Mouse (Mus musculus) midbrain, embryonic 16.5 days (tissue): Measurements from ENCODE around the gene Mkrn2os. TPM values are rescaled to one million over a fixed set of nuclear protein-coding genes. Genes with fewer than 3 reads are reported as not detected.
A peak's percentile ranks its signal among the peaks of the same experiment; 100 is the strongest.

Experiments
- ATAC-seq: fragments of 200-750 bp; cut with Nextera tagmentation; 2 replicates; pipeline ENCODE4 v1.8.0; 2017; ENCODE audit warnings: moderate TSS enrichment
- H3K27ac ChIP-seq: fragments of 300-500 bp; sonication (generic); 2 replicates; pipeline ENCODE4 v1.5.1; 2014; ENCODE audit warnings: mild to moderate bottlenecking, low read length, mixed read lengths
- H3K27me3 ChIP-seq: fragments of 300-500 bp; sonication (generic); 2 replicates; pipeline ENCODE4 v1.6.1; 2014; ENCODE audit warnings: low read depth, low read length, mixed read lengths; ENCODE audit not compliant: control insufficient read depth, insufficient read depth
- H3K36me3 ChIP-seq: fragments of 300-500 bp; sonication (generic); 2 replicates; pipeline ENCODE4 v1.6.1; 2014; ENCODE audit warnings: mild to moderate bottlenecking, low read length, moderate library complexity, mixed read lengths; ENCODE audit not compliant: control insufficient read depth, insufficient read depth
- H3K4me1 ChIP-seq: fragments of 300-500 bp; sonication (generic); 2 replicates; pipeline ENCODE4 v1.6.1; 2014; ENCODE audit warnings: mild to moderate bottlenecking, low read length, mixed read lengths; ENCODE audit not compliant: control insufficient read depth, insufficient read depth
- H3K4me2 ChIP-seq: fragments of 300-500 bp; sonication (generic); 2 replicates; pipeline ENCODE4 v1.6.1; 2014; ENCODE audit warnings: mild to moderate bottlenecking, low read length, mixed read lengths
- H3K4me3 ChIP-seq: fragments of 300-500 bp; sonication (generic); 2 replicates; pipeline ENCODE4 v1.5.1; 2014; ENCODE audit warnings: low read depth, mild to moderate bottlenecking, low read length, moderate library complexity, mixed read lengths
- H3K9ac ChIP-seq: fragments of 300-500 bp; sonication (generic); 2 replicates; pipeline ENCODE4 v1.6.1; 2014; ENCODE audit warnings: low read depth, low read length, mixed read lengths
- H3K9me3 ChIP-seq: fragments of 300-500 bp; sonication (generic); replicated peaks from 2 replicates; pipeline ENCODE4 v1.6.1; 2014; ENCODE audit warnings: mild to moderate bottlenecking, low read length, mixed read lengths; ENCODE audit not compliant: control insufficient read depth, poor library complexity, severe bottlenecking
- WGBS: fragments of 180-500 bp; shearing (Covaris S2); extraction: QIAGEN DNeasy Blood & Tissue Kit; methylation state at CpG from one replicate; pipeline ENCODE4 v1.1.7; 2014; 5-methylcytosine and 5-hydroxymethylcytosine counted together
- polyA plus RNA-seq: library from polyadenylated mRNA; unstranded; fragments of >200 nt; fragmentation: Nextera tagmentation; extraction: Ambion mirVana; gene quantifications from 2 replicates; pipeline ENCODE4 v1.2.1, GENCODE M21; 2015

The Mkrn2os gene
- polyA plus RNA-seq, 1 experiment from 2014 or later, result 0.46 TPM

GRCm38 (mm10) chr6:115610301-115610700 lies 17.9 kb upstream of the Mkrn2os start:
- H3K27me3 ChIP-seq, result no peaks in the 10 kb centered on the region
- 0 out of 2 replicates have a peak, but pooled peaks cover 6% of the 10 kb centered on the region for H3K36me3 ChIP-seq
- no peaks in the 10 kb centered on the region for H3K9me3 ChIP-seq
- no peaks in the 10 kb centered on the region for H3K4me1 ChIP-seq
- no peak overlapping the region for H3K4me3 ChIP-seq
- no peak overlapping the region for H3K27ac ChIP-seq
- ATAC-seq, result no peak
- 92% methylated on average over 5 of the region's 5 CpGs for WGBS
- no peak overlapping the region for H3K4me2 ChIP-seq
- no peak overlapping the region for H3K9ac ChIP-seq

GRCm38 (mm10) chr6:115609121-115609520 lies 16.7 kb upstream of the Mkrn2os start:
- no peak overlapping the region for H3K27ac ChIP-seq
- WGBS, result 66% methylated on average over 3 of the region's 3 CpGs
- no peaks in the 10 kb centered on the region for H3K4me1 ChIP-seq
- H3K27me3 ChIP-seq, result no peaks in the 10 kb centered on the region
- no peaks in the 10 kb centered on the region for H3K9me3 ChIP-seq
- no peak for ATAC-seq
- no peak overlapping the region for H3K4me3 ChIP-seq
- no peak overlapping the region for H3K4me2 ChIP-seq
- H3K9ac ChIP-seq, result no peak overlapping the region
- H3K36me3 ChIP-seq, result 0 out of 2 replicates have a peak, but pooled peaks cover 6% of the 10 kb centered on the region

GRCm38 (mm10) chr6:115607429-115607828 lies 15.1 kb upstream of the Mkrn2os start:
- H3K36me3 ChIP-seq, result no peaks in the 10 kb centered on the region
- no peak overlapping the region for H3K27ac ChIP-seq
- H3K9me3 ChIP-seq, result no peaks in the 10 kb centered on the region
- no peak for ATAC-seq
- peaks cover 7% of the 10 kb centered on the region for H3K4me1 ChIP-seq
- WGBS, result 59% methylated on average over 4 of the region's 4 CpGs
- no peaks in the 10 kb centered on the region for H3K27me3 ChIP-seq
- H3K9ac ChIP-seq, result no peak overlapping the region
- no peak overlapping the region for H3K4me2 ChIP-seq
- H3K4me3 ChIP-seq, result no peak overlapping the region

GRCm38 (mm10) chr6:115606461-115606860 lies 14.1 kb upstream of the Mkrn2os start:
- Histone ChIP-seq H3K4me3 (no peak overlapping the region), H3K27me3 (no peaks in the 10 kb centered on the region), H3K9me3 (no peaks in the 10 kb centered on the region), H3K4me2 (no peak overlapping the region), H3K4me1 (peaks cover 8% of the 10 kb centered on the region), H3K36me3 (no peaks in the 10 kb centered on the region), H3K27ac (no peak overlapping the region), H3K9ac (no peak overlapping the region)
- ATAC-seq, result no peak
- WGBS, result 90% methylated on average over 1 of the region's 1 CpGs

- Histone ChIP-seq H3K9ac (peak within 1 kb of the TSS; percentile 92), H3K27me3 (no peaks in the 10 kb centered on the region), H3K4me1 (peaks cover 8% of the 10 kb centered on the region), H3K4me3 (peak within 1 kb of the TSS; percentile 91), H3K36me3 (no peaks in the 10 kb centered on the region), H3K4me2 (peak within 1 kb of the TSS; percentile 87), H3K27ac (peak within 1 kb of the TSS; percentile 82), H3K9me3 (no peaks in the 10 kb centered on the region)
- ATAC-seq, result peak; percentile 93
- WGBS, result under 1% methylated on average over 56 of the region's 61 CpGs
Observed at GRCm38 (mm10) chr6:115601715-115602523, 9.5 kb upstream of the Mkrn2os start, which contains the start of gene Mkrn2. Gene Mkrn2 (plus strand): TSS chr6:115601902.

GRCm38 (mm10) chr6:115601322-115601714 lies 8.9 kb upstream of the Mkrn2os start:
- peaks cover 8% of the 10 kb centered on the region for H3K4me1 ChIP-seq
- H3K27ac ChIP-seq, result no peak overlapping the region
- H3K9ac ChIP-seq, result no peak overlapping the region
- H3K9me3 ChIP-seq, result no peaks in the 10 kb centered on the region
- ATAC-seq, result peak; percentile 21; the same call in 1 of the 2 replicates
- peak overlapping the region; percentile 87 for H3K4me2 ChIP-seq
- H3K4me3 ChIP-seq, result peak overlapping the region; percentile 91
- H3K36me3 ChIP-seq, result no peaks in the 10 kb centered on the region
- WGBS, result 75% methylated on average over 4 of the region's 4 CpGs
- no peaks in the 10 kb centered on the region for H3K27me3 ChIP-seq

- ATAC-seq, result no peak
- Histone ChIP-seq H3K27ac (no peak overlapping the region), H3K4me3 (no peak overlapping the region), H3K9ac (no peak overlapping the region), H3K4me2 (no peak overlapping the region), H3K36me3 (no peaks in the 10 kb centered on the region), H3K9me3 (no peaks in the 10 kb centered on the region), H3K27me3 (no peaks in the 10 kb centered on the region), H3K4me1 (no peaks in the 10 kb centered on the region)
- WGBS, result 68% methylated on average over 3 of the region's 3 CpGs
Observed at GRCm38 (mm10) chr6:115595667-115596066, 3.3 kb upstream of the Mkrn2os start.

- Histone ChIP-seq H3K4me2 (no peak overlapping the region), H3K4me1 (no peaks in the 10 kb centered on the region), H3K36me3 (no peaks in the 10 kb centered on the region), H3K9ac (no peak overlapping the region), H3K27me3 (no peaks in the 10 kb centered on the region), H3K9me3 (no peaks in the 10 kb centered on the region), H3K4me3 (no peak overlapping the region), H3K27ac (no peak overlapping the region)
- 78% methylated on average over 3 of the region's 3 CpGs for WGBS
- no peak for ATAC-seq
Observed at GRCm38 (mm10) chr6:115594463-115594862, 2.1 kb upstream of the Mkrn2os start.

GRCm38 (mm10) chr6:115593252-115593651 lies 876 bp upstream of the Mkrn2os start:
- no peak overlapping the region for H3K4me3 ChIP-seq
- no peak overlapping the region for H3K9ac ChIP-seq
- no peaks in the 10 kb centered on the region for H3K9me3 ChIP-seq
- no peaks in the 10 kb centered on the region for H3K4me1 ChIP-seq
- no peak overlapping the region for H3K4me2 ChIP-seq
- H3K36me3 ChIP-seq, result no peaks in the 10 kb centered on the region
- ATAC-seq, result no peak
- 82% methylated on average over 4 of the region's 4 CpGs for WGBS
- no peaks in the 10 kb centered on the region for H3K27me3 ChIP-seq
- H3K27ac ChIP-seq, result no peak overlapping the region
